Mouse (Mus musculus): ENCODE data around the gene Olfm2. TPM values are rescaled to one million over a fixed set of nuclear protein-coding genes. Genes with fewer than 3 reads are reported as not detected.

Gene Olfm2
- polyA plus RNA-seq (2014; fragmentation: Illumina TruSeq; extraction: RNeasy Lipid Tissue Mini Kit (QIAGEN cat#74804); ENCODE audit: low read depth, low replicate concordance), result 0.40 TPM

DNA sequence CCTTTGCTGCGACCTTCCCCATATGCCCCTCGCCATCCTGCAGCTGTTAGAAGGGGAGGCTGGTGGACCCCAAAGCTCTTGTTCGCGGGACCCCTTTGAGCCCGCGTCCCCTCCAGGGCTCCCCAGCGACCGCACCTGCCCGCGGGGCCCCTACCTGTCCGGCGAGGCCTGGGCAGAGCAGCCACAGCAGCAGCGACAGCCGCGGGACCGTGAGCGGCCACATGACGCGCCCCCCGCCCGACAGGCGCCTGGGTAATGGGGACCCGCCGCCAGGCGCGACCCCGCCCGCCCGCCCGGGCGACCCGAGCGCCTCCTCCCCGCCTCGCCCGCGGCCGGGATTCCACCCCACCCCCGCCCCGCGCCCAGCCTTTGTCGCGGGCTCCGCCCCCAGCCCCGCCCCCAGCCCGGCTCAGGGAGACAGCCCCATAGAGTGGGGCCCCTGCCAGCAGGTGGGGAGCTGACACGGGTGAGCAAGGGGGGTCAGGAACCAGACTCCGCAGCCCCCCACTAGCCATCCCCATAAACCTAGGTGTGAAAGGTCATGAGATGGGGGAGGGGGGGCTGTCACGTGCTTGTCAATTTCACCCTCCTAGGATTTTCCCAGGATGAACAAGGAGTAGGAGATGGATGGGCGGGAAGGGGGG, at the start of gene Olfm2:
Gene Olfm2, minus strand, starts transcription at position 333 of the 644 bp plus-strand sequence.

GRCm38 (mm10) chr9:20651602-20652259, 94.4 kb downstream of the Olfm2 start, which contains the start of gene Pin1:
Gene Pin1, plus strand, starts transcription at chr9:20652095.

DNA sequence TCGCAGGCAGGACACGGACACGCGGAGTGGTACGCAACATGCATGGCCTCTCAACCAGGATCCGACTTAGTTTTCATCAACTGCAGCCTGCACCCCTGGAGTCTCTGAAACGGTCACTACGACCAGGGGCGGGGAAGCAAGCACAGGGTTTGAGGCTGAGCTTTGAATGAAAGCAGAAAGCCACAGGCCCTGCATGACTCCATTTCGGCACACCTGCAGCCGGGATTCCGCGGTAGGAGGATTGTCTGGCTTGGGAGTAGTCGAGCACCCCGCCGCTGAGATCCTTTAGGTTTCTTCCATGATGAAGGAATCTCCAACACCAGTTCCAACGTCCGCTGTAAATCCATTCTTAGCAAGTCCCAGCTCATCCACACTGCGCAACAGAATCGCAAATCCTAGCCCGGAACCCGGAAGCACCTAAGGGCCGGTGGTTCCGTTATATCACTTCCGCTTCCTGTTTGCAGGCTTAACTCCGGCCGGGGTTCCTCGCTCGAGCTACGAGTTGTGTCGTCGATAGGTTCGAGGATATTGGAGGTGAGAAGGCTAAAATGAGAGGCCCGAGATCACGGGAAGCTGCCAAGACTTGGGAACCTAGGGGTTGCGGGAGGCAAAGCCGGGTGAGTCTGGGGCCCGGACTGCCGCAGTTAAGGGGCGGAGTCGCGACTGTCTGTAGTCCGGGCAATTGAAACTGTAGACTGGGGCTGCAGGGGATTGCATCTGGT, 101.6 kb downstream of the Olfm2 start, which contains the start of gene Fbxl12:
Gene Fbxl12, minus strand, starts transcription at position 408 of the 722 bp plus-strand sequence.

DNA sequence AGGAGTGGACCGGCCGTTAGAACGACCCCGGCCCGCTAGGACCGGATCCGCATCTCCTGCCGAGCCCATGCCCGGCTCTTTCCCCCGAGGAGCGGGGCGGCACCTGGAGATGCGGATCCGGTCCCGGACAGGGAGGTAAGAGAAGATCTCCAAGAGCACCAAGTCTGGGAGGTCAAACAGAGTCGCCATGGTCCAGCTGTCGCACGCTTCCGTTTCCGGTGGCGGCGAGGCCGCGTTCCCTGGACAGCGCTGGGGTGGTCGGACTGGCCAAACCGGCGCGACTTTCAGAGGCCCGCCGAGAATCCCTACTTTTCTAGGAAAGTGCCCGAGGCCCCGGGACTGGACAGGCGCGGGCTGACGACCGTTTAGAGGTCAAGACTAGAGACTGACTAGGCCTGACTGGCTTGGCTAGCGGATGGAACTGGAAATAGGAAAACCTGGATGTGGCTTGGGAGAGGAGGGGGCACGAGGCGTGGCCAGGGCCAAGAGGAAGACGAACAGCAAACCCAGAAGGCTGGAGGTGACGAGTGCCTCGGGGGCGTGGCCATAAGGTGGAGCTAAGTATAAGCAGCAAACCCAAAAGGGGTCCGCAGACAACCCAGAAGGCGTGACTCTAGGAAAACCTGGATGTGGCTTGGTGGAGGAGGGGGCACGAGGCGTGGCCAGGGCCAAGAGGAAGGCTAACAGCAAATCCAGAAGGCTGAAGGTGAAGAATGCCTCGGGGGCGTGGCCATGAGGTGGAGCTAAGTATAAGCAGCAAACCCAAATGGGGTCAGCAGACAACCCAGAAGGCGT, 103.9 kb downstream of the Olfm2 start, which contains the start of gene Ubl5:
Gene Ubl5, plus strand, starts transcription at position 778 of the 795 bp plus-strand sequence.

Other genes starting within 250 kb of the Olfm2 start
- gene Zfp266, start 224.9 kb downstream of the Olfm2 start, polyA plus RNA-seq (2014; fragmentation: Illumina TruSeq; extraction: RNeasy Lipid Tissue Mini Kit (QIAGEN cat#74804); ENCODE audit: low read depth, low replicate concordance), result 44.9 TPM
- 17.3 TPM for gene Zfp846, start 165.1 kb downstream of the Olfm2 start, polyA plus RNA-seq (2014; fragmentation: Illumina TruSeq; extraction: RNeasy Lipid Tissue Mini Kit (QIAGEN cat#74804); ENCODE audit: low read depth, low replicate concordance)
- 75.9 TPM for gene Ubl5, start 103.5 kb downstream of the Olfm2 start, polyA plus RNA-seq (2014; fragmentation: Illumina TruSeq; extraction: RNeasy Lipid Tissue Mini Kit (QIAGEN cat#74804); ENCODE audit: low read depth, low replicate concordance)
- gene Fbxl12, start 101.6 kb downstream of the Olfm2 start, polyA plus RNA-seq (2014; fragmentation: Illumina TruSeq; extraction: RNeasy Lipid Tissue Mini Kit (QIAGEN cat#74804); ENCODE audit: low read depth, low replicate concordance), result 2.5 TPM
- gene Pin1, start 94.3 kb downstream of the Olfm2 start, polyA plus RNA-seq (2014; fragmentation: Illumina TruSeq; extraction: RNeasy Lipid Tissue Mini Kit (QIAGEN cat#74804); ENCODE audit: low read depth, low replicate concordance), result 0.85 TPM
- gene Col5a3, start 68.7 kb upstream of the Olfm2 start, polyA plus RNA-seq (2014; fragmentation: Illumina TruSeq; extraction: RNeasy Lipid Tissue Mini Kit (QIAGEN cat#74804); ENCODE audit: low read depth, low replicate concordance), result not detected
- gene Rdh8, start 72.2 kb upstream of the Olfm2 start, polyA plus RNA-seq (2014; fragmentation: Illumina TruSeq; extraction: RNeasy Lipid Tissue Mini Kit (QIAGEN cat#74804); ENCODE audit: low read depth, low replicate concordance), result not detected
- gene A230050P20Rik, start 122.3 kb upstream of the Olfm2 start, polyA plus RNA-seq (2014; fragmentation: Illumina TruSeq; extraction: RNeasy Lipid Tissue Mini Kit (QIAGEN cat#74804); ENCODE audit: low read depth, low replicate concordance), result 2.0 TPM
- gene Angptl6, start 133.4 kb upstream of the Olfm2 start, polyA plus RNA-seq (2014; fragmentation: Illumina TruSeq; extraction: RNeasy Lipid Tissue Mini Kit (QIAGEN cat#74804); ENCODE audit: low read depth, low replicate concordance), result not detected
- gene Ppan, start 141.8 kb upstream of the Olfm2 start, polyA plus RNA-seq (2014; fragmentation: Illumina TruSeq; extraction: RNeasy Lipid Tissue Mini Kit (QIAGEN cat#74804); ENCODE audit: low read depth, low replicate concordance), result not detected
- 22.3 TPM for gene Eif3g, start 152.3 kb upstream of the Olfm2 start, polyA plus RNA-seq (2014; fragmentation: Illumina TruSeq; extraction: RNeasy Lipid Tissue Mini Kit (QIAGEN cat#74804); ENCODE audit: low read depth, low replicate concordance)
- 2.7 TPM for gene Dnmt1, start 213.5 kb upstream of the Olfm2 start, polyA plus RNA-seq (2014; fragmentation: Illumina TruSeq; extraction: RNeasy Lipid Tissue Mini Kit (QIAGEN cat#74804); ENCODE audit: low read depth, low replicate concordance)
- gene S1pr2, start 230.4 kb upstream of the Olfm2 start, polyA plus RNA-seq (2014; fragmentation: Illumina TruSeq; extraction: RNeasy Lipid Tissue Mini Kit (QIAGEN cat#74804); ENCODE audit: low read depth, low replicate concordance), result 0.24 TPM

Data from kidney, adult 10 weeks (tissue).